Mouse (Mus musculus) adrenal gland (tissue): ENCODE measurements at regions not wholly inside any gene's neighbourhood (a gene's known extent, or its start where the extent isn't known, plus 50 kb on each side); places are given as distances from the start of the nearest gene placed in this dataset.

Experiments
- intact Hi-C: fragments of 180-260 bp; cut with DNase I; formaldehyde crosslinking; loops from one replicate; pipeline ENCODE4 v1.15.1; 2025

- intact Hi-C loops, result no loop called here
These were observed 185.3 kb downstream of the Plk2 start for GRCm38 (mm10) chr13:110580166-110580565.

GRCm38 (mm10) chr13:110580570-110580969 lies 185.7 kb downstream of the Plk2 start:
- intact Hi-C loops, result no loop called here

- intact Hi-C loops, result no loop called here
These were observed 189.9 kb downstream of the Plk2 start for GRCm38 (mm10) chr13:110584765-110585164.

- intact Hi-C loops, result no loop called here
These were observed 199.8 kb downstream of the Plk2 start for GRCm38 (mm10) chr13:110594630-110595029.

GRCm38 (mm10) chr13:110599666-110600065 lies 204.8 kb downstream of the Plk2 start:
- intact Hi-C loops, result no loop called here

GRCm38 (mm10) chr13:110600377-110600776 lies 205.5 kb downstream of the Plk2 start:
- intact Hi-C loops, result no loop called here

GRCm38 (mm10) chr13:110601352-110601751 lies 206.5 kb downstream of the Plk2 start:
- intact Hi-C loops, result no loop called here

GRCm38 (mm10) chr13:110601840-110602239 lies 207.0 kb downstream of the Plk2 start:
- intact Hi-C loops, result no loop called here

GRCm38 (mm10) chr13:110602894-110603293 lies 208.0 kb downstream of the Plk2 start:
- intact Hi-C loops, result no loop called here

GRCm38 (mm10) chr13:110619010-110619409 lies 224.2 kb downstream of the Plk2 start:
- intact Hi-C loops, result no loop called here

GRCm38 (mm10) chr13:110627136-110627535 lies 232.3 kb downstream of the Plk2 start:
- intact Hi-C loops, result no loop called here

GRCm38 (mm10) chr13:110627732-110628131 lies 232.9 kb downstream of the Plk2 start:
- intact Hi-C loops, result no loop called here

- intact Hi-C loops, result no loop called here
These were observed 233.4 kb downstream of the Plk2 start for GRCm38 (mm10) chr13:110628201-110628600.

- intact Hi-C loops, result no loop called here
These were observed 238.5 kb downstream of the Plk2 start for GRCm38 (mm10) chr13:110633261-110633781.

GRCm38 (mm10) chr13:110633899-110634298 lies 239.1 kb downstream of the Plk2 start:
- intact Hi-C loops, result no loop called here

GRCm38 (mm10) chr13:110642792-110643191 lies 247.9 kb downstream of the Plk2 start:
- intact Hi-C loops, result no loop called here

GRCm38 (mm10) chr13:110643198-110643896 lies 248.5 kb downstream of the Plk2 start:
- intact Hi-C loops, result no loop called here

GRCm38 (mm10) chr13:110643897-110644213 lies 249.0 kb downstream of the Plk2 start:
- intact Hi-C loops, result no loop called here

- intact Hi-C loops, result no loop called here
These were observed 254.5 kb downstream of the Plk2 start for GRCm38 (mm10) chr13:110649378-110649777.

- intact Hi-C loops, result no loop called here
These were observed 255.1 kb downstream of the Plk2 start for GRCm38 (mm10) chr13:110649870-110650497.

- intact Hi-C loops, result no loop called here
These were observed 257.4 kb downstream of the Plk2 start for GRCm38 (mm10) chr13:110652201-110652600.

- intact Hi-C loops, result no loop called here
These were observed 270.4 kb downstream of the Plk2 start for GRCm38 (mm10) chr13:110665073-110665800.
